Mouse (Mus musculus): ENCODE results near the gene Cep170.
A peak's percentile ranks its signal among the peaks of the same experiment; 100 is the strongest.
"Not testable (repeated sequence)": the region's sequence is repeated elsewhere in the genome, so short reads cannot be mapped to it uniquely, and the experiment has no call there.

Cep170 gene

GRCm38 (mm10) chr1:176814036-176814420 lies at the start of gene Cep170:
Gene Cep170, minus strand, starts transcription at chr1:176814067.
- DNase-seq, result peak; percentile 98

GRCm38 (mm10) chr1:176861981-176862644 lies 48.2 kb upstream of the Cep170 start:
- peak; percentile 50 for DNase-seq

DNA sequence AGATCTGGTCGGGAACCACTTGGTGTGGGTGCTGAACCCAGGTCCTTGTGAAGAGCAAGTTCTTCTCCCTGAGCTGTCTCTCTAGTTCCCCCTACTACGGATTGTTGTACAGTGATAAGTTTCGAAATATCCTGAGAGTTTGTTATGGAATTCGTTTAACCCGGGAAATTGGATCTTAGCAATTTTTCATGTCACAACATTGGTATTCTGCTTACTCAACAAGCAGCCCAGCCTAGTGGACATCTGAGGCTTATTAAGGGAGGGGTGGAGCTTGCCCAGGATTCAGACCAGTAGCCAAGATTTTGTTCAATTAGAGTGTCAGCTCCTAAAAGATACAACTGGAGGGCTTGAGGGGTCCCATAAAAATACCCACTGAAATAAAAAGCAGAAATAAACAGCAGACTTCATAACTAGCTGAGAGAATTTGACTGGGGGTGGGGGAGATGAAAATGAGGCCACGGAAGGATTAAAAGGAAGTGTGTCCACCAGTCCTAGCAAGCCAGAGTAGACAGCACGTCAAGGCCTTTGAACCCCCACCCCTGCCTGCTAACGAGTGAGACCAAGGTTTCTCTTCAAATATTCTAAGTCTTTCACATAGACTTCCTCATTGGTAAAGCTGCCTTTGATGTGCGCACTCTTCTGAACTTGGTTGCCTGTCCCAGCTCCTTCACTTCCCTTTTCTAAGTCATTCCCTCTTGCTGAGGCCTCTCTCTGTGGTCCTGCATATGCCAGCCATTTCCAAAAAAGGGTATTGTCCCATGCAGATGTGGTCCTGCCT lies 39.1 kb upstream of the Cep170 start:
- no peak for DNase-seq

- DNase-seq, result no peak
Observed at GRCm38 (mm10) chr1:176851401-176851800, 37.5 kb upstream of the Cep170 start.

DNA sequence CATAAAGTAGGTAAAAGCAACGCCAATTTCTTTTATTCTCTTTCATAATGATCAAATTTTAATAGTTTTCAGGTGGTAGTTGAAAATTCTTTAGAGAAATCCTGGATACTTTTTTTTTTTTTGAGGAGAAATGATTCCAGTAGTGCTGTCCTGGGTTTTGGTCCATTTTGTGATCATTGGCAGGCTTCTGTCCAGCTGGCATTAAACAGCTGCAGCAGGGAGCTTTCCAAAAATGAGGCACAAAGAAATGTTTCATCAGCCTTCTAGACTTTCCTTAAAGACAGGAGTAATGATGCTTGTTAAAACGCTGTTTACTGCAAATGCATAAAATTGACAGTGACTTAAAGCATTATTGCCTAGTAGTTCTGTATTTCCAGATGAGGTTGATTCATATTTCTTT lies 35.5 kb upstream of the Cep170 start:
- no peak for DNase-seq

- DNase-seq, result no peak
Observed at GRCm38 (mm10) chr1:176848613-176849290, 34.9 kb upstream of the Cep170 start.

- DNase-seq, result no peak
Observed at GRCm38 (mm10) chr1:176847118-176847859, 33.4 kb upstream of the Cep170 start.

DNA sequence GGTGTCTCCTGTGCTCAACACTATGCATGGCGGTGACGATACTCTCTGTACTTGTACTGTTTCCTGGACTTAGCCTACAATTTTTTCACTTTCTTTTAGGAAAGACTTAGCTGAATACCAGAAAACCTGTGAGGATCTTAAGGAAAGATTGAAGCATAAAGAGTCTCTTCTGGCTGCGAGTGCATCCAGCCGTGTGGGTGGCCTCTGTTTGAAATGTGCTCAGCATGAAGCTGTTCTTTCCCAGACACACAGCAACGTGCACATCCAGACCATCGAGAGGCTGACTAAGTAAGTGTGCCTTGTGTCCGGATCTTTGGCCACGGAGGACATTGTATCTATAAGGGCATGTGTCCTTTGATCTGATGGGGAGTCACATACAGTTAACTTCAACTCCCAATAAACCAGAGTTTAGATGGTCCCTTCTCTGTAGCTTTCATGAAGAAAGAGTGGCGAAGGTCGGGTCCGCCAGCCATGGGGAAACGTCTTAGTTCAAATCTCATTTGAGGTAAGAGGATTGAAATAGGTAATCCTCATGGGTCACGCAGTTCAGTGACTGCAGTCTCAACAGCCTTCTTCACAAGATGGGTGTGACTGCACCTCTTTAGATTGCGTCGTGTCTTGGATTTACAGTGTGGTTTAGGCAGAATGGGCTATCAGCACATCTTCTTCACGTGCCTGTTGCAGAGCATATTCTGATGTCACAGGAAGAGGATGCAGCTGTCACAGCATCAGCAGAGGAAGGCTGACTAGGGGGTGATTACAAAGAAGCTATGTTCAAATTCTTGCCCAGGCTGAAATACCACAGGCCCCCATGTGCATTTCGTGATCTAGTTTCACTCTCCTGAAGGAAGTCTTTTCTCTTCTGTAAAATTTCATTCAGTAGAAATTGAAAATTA lies 31.5 kb upstream of the Cep170 start:
- no peak for DNase-seq

DNA sequence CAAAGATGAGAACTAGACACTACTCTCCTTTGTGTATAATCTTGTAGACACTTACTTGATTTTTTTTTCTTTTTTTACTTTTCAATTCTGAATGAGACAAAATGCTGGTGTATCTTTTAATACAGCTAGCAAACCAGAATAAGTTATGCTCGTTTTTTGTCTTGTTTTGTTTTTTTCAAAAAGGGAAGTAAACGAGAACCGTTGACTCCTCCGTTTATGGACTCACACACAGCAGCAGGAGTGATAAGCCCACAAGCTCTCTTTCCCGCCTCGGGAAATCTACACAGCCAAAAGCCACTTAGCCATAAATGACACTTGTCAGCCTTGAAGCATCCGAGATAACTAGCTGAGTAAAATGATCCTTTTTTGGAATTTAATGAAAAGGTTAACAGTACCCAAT lies 22.7 kb upstream of the Cep170 start:
- not testable (repeated sequence) for DNase-seq

GRCm38 (mm10) chr1:176835501-176836294 lies 21.8 kb upstream of the Cep170 start:
- DNase-seq, result no peak

GRCm38 (mm10) chr1:176834880-176835279 lies 21.0 kb upstream of the Cep170 start:
- DNase-seq, result no peak

- no peak for DNase-seq
Observed at GRCm38 (mm10) chr1:176833948-176834347, 20.1 kb upstream of the Cep170 start.

DNA sequence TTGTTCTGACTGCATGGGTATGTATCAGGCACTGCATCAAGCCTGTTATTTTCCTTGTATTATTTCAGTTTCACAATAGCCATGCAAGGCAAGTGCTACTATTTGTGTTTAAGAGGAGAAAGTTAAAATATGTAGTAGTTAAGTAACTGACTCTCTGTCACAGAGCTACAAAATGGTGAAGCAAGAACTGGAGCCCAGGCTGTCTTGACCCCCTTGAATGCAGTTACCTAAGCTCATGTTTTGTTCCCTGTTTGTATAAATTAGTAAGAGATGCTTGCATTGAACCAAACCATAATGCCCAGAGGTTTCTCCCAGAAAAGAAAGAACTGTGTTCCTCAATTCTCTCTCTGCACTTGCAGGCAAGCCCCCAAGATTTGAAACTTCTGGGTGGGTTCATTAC lies 19.4 kb upstream of the Cep170 start:
- DNase-seq, result no peak

DNA sequence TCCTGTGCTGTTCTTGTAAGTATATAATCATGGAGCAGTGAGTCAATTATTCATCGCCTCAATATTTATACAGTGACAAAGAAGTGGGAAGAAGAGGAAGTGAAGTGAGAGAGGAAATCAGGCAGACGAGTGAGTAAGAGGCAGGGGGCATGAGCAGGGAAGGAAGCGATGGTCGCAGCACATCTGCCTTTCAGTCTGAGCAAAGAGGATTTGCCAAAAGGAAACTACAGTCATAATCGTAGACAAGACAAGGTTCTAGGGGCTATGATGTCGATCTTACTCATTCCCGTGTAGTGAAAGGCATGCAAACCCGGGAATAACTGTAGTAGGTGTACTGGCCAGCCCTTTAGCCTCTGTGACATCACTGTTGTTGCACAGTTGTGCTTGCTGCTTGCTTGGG lies 18.7 kb upstream of the Cep170 start:
- DNase-seq, result no peak

- DNase-seq, result no peak
Observed at GRCm38 (mm10) chr1:176832071-176832470, 18.2 kb upstream of the Cep170 start.

DNA sequence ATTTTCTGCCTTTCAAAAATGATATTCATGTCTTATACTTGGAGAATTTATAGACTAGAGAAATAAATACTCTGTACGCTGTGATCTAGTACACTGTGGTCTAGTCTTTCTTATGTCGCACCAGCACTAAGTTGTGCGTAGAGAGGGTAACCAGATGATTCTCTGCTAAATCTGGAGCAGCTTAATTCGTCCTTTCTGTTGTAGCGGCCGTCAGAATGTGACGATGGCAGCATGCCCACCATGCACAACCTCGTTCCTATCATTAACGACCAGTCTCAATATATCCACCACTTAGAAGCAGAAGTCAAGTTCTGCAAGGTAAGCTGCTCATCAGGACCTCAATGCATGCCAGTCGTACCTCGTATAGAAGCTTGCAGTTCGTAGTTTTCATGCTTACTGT lies 14.8 kb upstream of the Cep170 start:
- DNase-seq, result no peak

GRCm38 (mm10) chr1:176827945-176828485 lies 14.1 kb upstream of the Cep170 start:
- no peak for DNase-seq

DNA sequence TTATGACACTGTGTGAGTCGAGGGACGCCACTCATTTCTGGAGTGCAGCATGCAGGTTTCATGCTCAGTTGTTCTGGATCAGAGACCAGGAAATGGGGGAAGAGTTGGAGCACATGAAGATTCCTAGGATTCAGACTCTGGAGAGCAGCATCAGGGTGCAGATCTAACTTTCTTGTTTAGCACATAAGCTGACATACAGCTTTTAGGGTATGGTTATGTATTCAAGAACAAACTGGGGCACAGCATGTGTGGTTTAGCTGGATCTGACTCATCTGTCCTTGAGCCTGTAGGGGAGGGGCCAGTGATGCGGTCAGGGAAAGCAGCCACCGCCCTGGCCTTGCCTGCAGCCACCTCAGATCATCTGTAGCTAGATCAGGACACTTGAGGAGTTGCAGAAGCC lies 13.5 kb upstream of the Cep170 start:
- no peak for DNase-seq

- no peak for DNase-seq
Observed at GRCm38 (mm10) chr1:176826931-176827330, 13.1 kb upstream of the Cep170 start.

DNA sequence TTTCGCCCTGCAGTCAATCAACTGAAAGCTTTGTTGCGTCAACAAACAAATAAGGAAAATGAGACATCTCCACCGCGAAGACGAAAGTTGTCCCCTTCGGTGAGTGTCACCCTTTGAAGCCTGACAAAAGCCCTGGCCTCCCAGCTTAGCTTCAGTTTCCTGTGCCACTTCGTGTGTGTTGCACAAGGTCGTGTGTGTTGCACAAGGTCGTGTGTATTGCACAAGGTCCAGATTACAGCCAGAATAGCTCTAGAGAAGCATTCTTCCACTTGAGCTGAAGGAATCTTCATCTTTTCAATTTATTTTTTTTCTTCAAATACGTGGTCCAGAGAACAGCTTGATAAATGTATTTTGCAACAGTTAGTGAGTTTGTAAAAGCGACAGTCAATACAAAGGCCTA lies 12.3 kb upstream of the Cep170 start:
- no peak for DNase-seq

- DNase-seq, result no peak
Observed at GRCm38 (mm10) chr1:176825084-176825483, 11.2 kb upstream of the Cep170 start.

Data from kidney, adult 18-20 months (tissue).